Mouse (Mus musculus): ENCODE results near the gene Ccdc171. TPM values are rescaled to one million over a fixed set of nuclear protein-coding genes. Genes with fewer than 3 reads are reported as not detected.

The Ccdc171 gene
- polyA plus RNA-seq, 1 experiment: 2.2 TPM

- Histone ChIP-seq H3K27me3 (ENCODE audit: control insufficient read depth, insufficient read depth, low read length) (no peaks in the 10 kb centered on the region), H3K4me1 (replicated peaks; ENCODE audit: control insufficient read depth, insufficient read depth, low read length) (no peaks in the 10 kb centered on the region), H3K36me3 (ENCODE audit: control insufficient read depth, insufficient read depth, low read length) (no peaks in the 10 kb centered on the region), H3K27ac (ENCODE audit: control insufficient read depth, insufficient read depth, low read length) (no peak overlapping the region), H3K4me3 (ENCODE audit: control insufficient read depth, insufficient read depth, low read length) (no peak overlapping the region)
- TF ChIP-seq POLR2A (IDR thresholded peaks at IDR 0.05; ENCODE audit: control insufficient read depth, extremely low read depth, insufficient read depth, low read length, poor library complexity) (no peak), CTCF (IDR thresholded peaks at IDR 0.05; ENCODE audit: borderline replicate concordance, control insufficient read depth, extremely low read depth, insufficient read depth, low read length, poor library complexity) (0 out of 2 replicates have a peak, but pooled peaks have one; percentile 23)
- no peak for DNase-seq
- 78% methylated on average over 7 of the region's 7 CpGs for WGBS
Measured at GRCm38 (mm10) chr4:83876600-83876999, 351.3 kb downstream of the Ccdc171 start.

GRCm38 (mm10) chr4:83878236-83878635, 352.9 kb downstream of the Ccdc171 start:
- H3K4me3 ChIP-seq (ENCODE audit: control insufficient read depth, insufficient read depth, low read length): no peak overlapping the region
- no peak overlapping the region for H3K27ac ChIP-seq (ENCODE audit: control insufficient read depth, insufficient read depth, low read length)
- no peaks in the 10 kb centered on the region for H3K27me3 ChIP-seq (ENCODE audit: control insufficient read depth, insufficient read depth, low read length)
- WGBS: 96% methylated on average over 8 of the region's 8 CpGs
- no peaks in the 10 kb centered on the region for H3K36me3 ChIP-seq (ENCODE audit: control insufficient read depth, insufficient read depth, low read length)
- TF ChIP-seq POLR2A (IDR thresholded peaks at IDR 0.05; ENCODE audit: control insufficient read depth, extremely low read depth, insufficient read depth, low read length, poor library complexity) (no peak), CTCF (IDR thresholded peaks at IDR 0.05; ENCODE audit: borderline replicate concordance, control insufficient read depth, extremely low read depth, insufficient read depth, low read length, poor library complexity) (no peak)
- H3K4me1 ChIP-seq (replicated peaks; ENCODE audit: control insufficient read depth, insufficient read depth, low read length): no peaks in the 10 kb centered on the region
- no peak for DNase-seq

- TF ChIP-seq POLR2A (IDR thresholded peaks at IDR 0.05; ENCODE audit: control insufficient read depth, extremely low read depth, insufficient read depth, low read length, poor library complexity) (no peak), CTCF (IDR thresholded peaks at IDR 0.05; ENCODE audit: borderline replicate concordance, control insufficient read depth, extremely low read depth, insufficient read depth, low read length, poor library complexity) (no peak)
- H3K27me3 ChIP-seq (ENCODE audit: control insufficient read depth, insufficient read depth, low read length): no peaks in the 10 kb centered on the region
- H3K36me3 ChIP-seq (ENCODE audit: control insufficient read depth, insufficient read depth, low read length): no peaks in the 10 kb centered on the region
- peaks cover 3% of the 10 kb centered on the region for H3K4me1 ChIP-seq (replicated peaks; ENCODE audit: control insufficient read depth, insufficient read depth, low read length)
- no peak for DNase-seq
- H3K27ac ChIP-seq (ENCODE audit: control insufficient read depth, insufficient read depth, low read length): no peak overlapping the region
- 11% methylated on average over 13 of the region's 13 CpGs for WGBS
- no peak overlapping the region for H3K4me3 ChIP-seq (ENCODE audit: control insufficient read depth, insufficient read depth, low read length)
Measured at GRCm38 (mm10) chr4:83888459-83889054, 363.2 kb downstream of the Ccdc171 start.

GRCm38 (mm10) chr4:83902081-83902645, 376.8 kb downstream of the Ccdc171 start:
- DNase-seq: no peak
- Histone ChIP-seq H3K27me3 (ENCODE audit: control insufficient read depth, insufficient read depth, low read length) (no peaks in the 10 kb centered on the region), H3K4me3 (ENCODE audit: control insufficient read depth, insufficient read depth, low read length) (no peak overlapping the region), H3K4me1 (replicated peaks; ENCODE audit: control insufficient read depth, insufficient read depth, low read length) (no peaks in the 10 kb centered on the region), H3K27ac (ENCODE audit: control insufficient read depth, insufficient read depth, low read length) (no peak overlapping the region), H3K36me3 (ENCODE audit: control insufficient read depth, insufficient read depth, low read length) (no peaks in the 10 kb centered on the region)
- TF ChIP-seq CTCF (IDR thresholded peaks at IDR 0.05; ENCODE audit: borderline replicate concordance, control insufficient read depth, extremely low read depth, insufficient read depth, low read length, poor library complexity) (no peak), POLR2A (IDR thresholded peaks at IDR 0.05; ENCODE audit: control insufficient read depth, extremely low read depth, insufficient read depth, low read length, poor library complexity) (no peak)
- 77% methylated on average over 9 of the region's 9 CpGs for WGBS

Other genes with a start within 250 kb of the Ccdc171 start
- gene Ttc39b, start 201.3 kb upstream of the Ccdc171 start, polyA plus RNA-seq (2012; rRNA removed): 1.7 and 2.5 TPM in 2 replicates
- 44.1 and 50.6 TPM in 2 replicates for gene Snapc3, start 107.8 kb upstream of the Ccdc171 start, polyA plus RNA-seq (2012; rRNA removed)
- 72.0 and 118 TPM in 2 replicates for gene Psip1, start 39.1 kb upstream of the Ccdc171 start, polyA plus RNA-seq (2012; rRNA removed)